Mouse (Mus musculus) hindbrain, embryonic 11.5 days (tissue): Measurements from ENCODE around the gene G6pc3. TPM values are rescaled to one million over a fixed set of nuclear protein-coding genes. Genes with fewer than 3 reads are reported as not detected.

Source experiments
- ATAC-seq: fragments of 200-750 bp; cut with Nextera tagmentation; 2 replicates; pipeline ENCODE4 v1.8.0; 2017; ENCODE audit warnings: mild to moderate bottlenecking, moderate TSS enrichment, moderate library complexity; ENCODE audit not compliant: low FRiP score
- DNase-seq: peaks from one replicate; pipeline ENCODE4 v3.0.0-alpha.2; 2015; ENCODE audit warnings: low spot score
- H3K27ac ChIP-seq: fragments of 300-500 bp; sonication (generic); 2 replicates; pipeline ENCODE4 v1.5.1; 2014; ENCODE audit warnings: mild to moderate bottlenecking, low read depth, low read length
- H3K27me3 ChIP-seq: fragments of 300-500 bp; sonication (generic); 2 replicates; pipeline ENCODE4 v1.6.1; 2014; ENCODE audit warnings: mild to moderate bottlenecking, low read length, moderate library complexity, mixed read lengths; ENCODE audit not compliant: control insufficient read depth, insufficient read depth
- H3K36me3 ChIP-seq: fragments of 300-500 bp; sonication (generic); 2 replicates; pipeline ENCODE4 v1.6.1; 2014; ENCODE audit warnings: mild to moderate bottlenecking, low read length, moderate library complexity, mixed read lengths; ENCODE audit not compliant: control insufficient read depth, insufficient read depth
- H3K4me1 ChIP-seq: fragments of 300-500 bp; sonication (generic); replicated peaks from 2 replicates; pipeline ENCODE4 v1.6.1; 2014; ENCODE audit warnings: low read length, mixed read lengths; ENCODE audit not compliant: control insufficient read depth, insufficient read depth
- H3K4me2 ChIP-seq: fragments of 300-500 bp; sonication (generic); replicated peaks from 2 replicates; pipeline ENCODE4 v1.6.1; 2014; ENCODE audit warnings: mild to moderate bottlenecking, low read depth, low read length
- H3K4me3 ChIP-seq: fragments of 300-500 bp; sonication (generic); 2 replicates; pipeline ENCODE4 v1.5.1; 2014; ENCODE audit warnings: low read depth, low read length
- H3K9ac ChIP-seq: fragments of 300-500 bp; sonication (generic); 2 replicates; pipeline ENCODE4 v1.6.1; 2014; ENCODE audit warnings: low read depth, low read length
- H3K9me3 ChIP-seq: fragments of 300-500 bp; sonication (generic); 2 replicates; pipeline ENCODE4 v1.6.1; 2016; ENCODE audit warnings: low read length; ENCODE audit not compliant: control insufficient read depth
- WGBS: fragments of 180-500 bp; shearing (Covaris S2); extraction: QIAGEN DNeasy Blood & Tissue Kit; methylation state at CpG from one replicate; pipeline ENCODE4 v1.1.7; 2014; 5-methylcytosine and 5-hydroxymethylcytosine counted together
- polyA plus RNA-seq: library from polyadenylated mRNA; unstranded; fragments of >200 nt; fragmentation: Nextera tagmentation; extraction: Ambion mirVana; gene quantifications from 2 replicates; pipeline ENCODE4 v1.2.1, GENCODE M21; 2014

G6pc3 gene
- 28.8 and 31.9 TPM in 2 replicates for polyA plus RNA-seq

DNA sequence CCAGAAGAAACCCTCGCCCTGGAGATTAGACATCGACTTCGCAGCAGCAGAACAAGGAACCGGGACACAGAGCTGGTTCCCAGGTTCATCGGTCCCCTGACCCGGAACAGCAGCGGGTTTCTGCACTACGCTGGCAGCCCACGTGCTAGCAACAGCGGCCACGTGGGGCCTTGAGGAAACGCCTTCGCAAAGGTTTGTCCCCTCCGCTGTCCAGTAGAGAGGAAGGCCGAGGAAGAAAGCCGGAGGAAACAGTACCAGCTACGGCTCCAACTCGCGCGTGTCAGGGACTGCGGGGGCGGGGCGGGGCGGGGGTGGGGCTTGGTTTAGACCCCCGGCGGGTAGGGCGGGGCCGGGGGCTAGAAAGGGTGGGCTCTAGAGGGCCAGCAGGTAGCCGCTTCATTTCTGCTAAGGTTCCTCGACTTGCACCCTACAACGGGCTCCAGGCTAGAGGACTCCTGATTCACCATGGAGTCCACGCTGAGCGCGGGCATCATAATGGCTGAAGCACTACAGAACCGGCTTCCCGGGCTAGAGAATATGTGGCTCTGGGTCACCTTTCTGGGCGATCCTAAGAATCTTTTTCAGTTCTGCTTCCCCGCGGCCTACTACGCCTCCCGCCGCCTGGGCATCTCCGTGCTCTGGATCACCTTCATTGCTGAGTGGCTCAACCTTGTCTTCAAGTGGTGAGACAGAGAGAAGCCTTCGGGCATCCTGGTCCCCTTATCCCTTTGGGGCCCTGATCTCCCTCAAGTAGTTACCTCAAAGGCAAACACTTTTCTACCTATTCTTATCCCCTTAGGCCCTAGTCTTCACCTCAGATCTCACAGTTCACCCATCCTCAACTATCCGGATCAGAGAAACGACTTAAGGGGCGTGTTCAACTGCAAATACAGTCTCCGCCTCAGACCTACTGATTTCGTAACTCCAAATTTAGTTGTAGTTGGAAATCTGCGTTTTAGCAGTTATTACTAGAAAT, at the start of gene G6pc3:
Gene G6pc3 (plus strand): TSS at position 160 of the 976 bp plus-strand sequence.
- 0 out of 2 replicates have a peak, but pooled peaks cover 2% of the 10 kb centered on the region for H3K36me3 ChIP-seq
- H3K4me2 ChIP-seq: peak within 1 kb of the TSS; percentile 57
- H3K4me1 ChIP-seq: peaks cover 7% of the 10 kb centered on the region
- no peaks in the 10 kb centered on the region for H3K9me3 ChIP-seq
- WGBS: 4% methylated on average over 50 of the region's 50 CpGs
- H3K4me3 ChIP-seq: peak within 1 kb of the TSS; percentile 58
- ATAC-seq (peak; percentile 70), DNase-seq (peak; percentile 85)
- H3K27me3 ChIP-seq: no peaks in the 10 kb centered on the region
- H3K9ac ChIP-seq: peak within 1 kb of the TSS; percentile 59
- peak within 1 kb of the TSS; percentile 52; the same call in 1 of the 2 replicates for H3K27ac ChIP-seq

DNA sequence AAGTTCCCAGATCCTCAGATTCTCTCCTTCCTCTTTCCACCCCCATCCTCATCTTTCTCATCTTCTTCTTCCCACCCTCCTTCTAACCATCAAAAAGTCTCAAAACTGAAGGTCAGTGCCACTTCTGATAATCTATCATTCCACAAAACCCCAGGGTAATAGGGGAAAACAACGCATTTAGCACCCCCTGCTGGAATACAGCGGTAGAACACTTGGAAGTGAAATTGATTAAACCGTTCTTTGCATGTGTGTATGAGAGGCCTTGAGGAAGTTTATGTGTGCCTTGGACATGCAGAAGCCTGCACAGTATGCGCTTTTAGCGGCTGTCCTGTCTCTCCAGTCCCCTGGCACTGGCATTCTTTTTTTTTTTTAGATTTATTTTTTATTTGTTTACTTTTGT, 48.9 kb upstream of the G6pc3 start:
- H3K36me3 ChIP-seq: no peaks in the 10 kb centered on the region
- 3% methylated on average over 5 of the region's 5 CpGs for WGBS
- ATAC-seq (no peak), DNase-seq (peak; percentile 86)
- no peak overlapping the region for H3K4me2 ChIP-seq
- no peak overlapping the region for H3K9ac ChIP-seq
- H3K27ac ChIP-seq: no peak overlapping the region
- peaks cover 23% of the 10 kb centered on the region for H3K27me3 ChIP-seq
- no peaks in the 10 kb centered on the region for H3K9me3 ChIP-seq
- peaks cover 2% of the 10 kb centered on the region; the same call in 1 of the 2 replicates for H3K4me1 ChIP-seq
- no peak overlapping the region for H3K4me3 ChIP-seq

- ATAC-seq (no peak), DNase-seq (no peak)
- Histone ChIP-seq H3K27ac (no peak overlapping the region), H3K4me2 (no peak overlapping the region), H3K4me1 (peaks cover 7% of the 10 kb centered on the region; the same call in 1 of the 2 replicates), H3K27me3 (peaks cover 41% of the 10 kb centered on the region), H3K4me3 (no peak overlapping the region), H3K9me3 (no peaks in the 10 kb centered on the region), H3K9ac (no peak overlapping the region), H3K36me3 (no peaks in the 10 kb centered on the region)
- WGBS: 68% methylated on average over 7 of the region's 7 CpGs
These were observed 47.1 kb upstream of the G6pc3 start for GRCm38 (mm10) chr11:102142355-102142754.

DNA sequence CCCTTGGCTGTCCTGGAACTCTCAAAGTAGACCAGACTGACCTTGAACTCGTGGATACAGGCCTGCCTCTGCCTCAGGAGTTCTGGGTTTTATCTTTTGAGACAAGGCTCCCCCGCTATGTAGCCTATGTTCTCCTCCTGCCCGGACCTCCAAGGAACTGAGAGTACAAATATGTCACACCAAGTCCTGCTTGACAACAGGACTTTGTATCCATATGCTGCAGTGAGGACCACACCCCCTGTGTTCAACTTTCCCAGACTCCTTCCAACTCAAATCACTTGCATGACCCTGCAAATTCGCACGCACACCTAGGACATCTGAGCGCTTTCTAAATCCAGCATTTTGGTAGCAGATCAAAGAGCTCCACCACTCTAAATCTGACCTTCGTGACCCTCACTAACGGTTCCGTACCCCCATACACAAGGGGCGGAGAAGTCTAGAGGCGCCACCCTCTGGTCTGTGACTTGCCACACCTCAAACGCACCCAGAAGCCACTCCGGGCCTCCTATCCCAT, 44.4 kb upstream of the G6pc3 start:
- H3K9ac ChIP-seq: no peak overlapping the region
- ATAC-seq: no peak
- WGBS: 24% methylated on average over 13 of the region's 13 CpGs

GRCm38 (mm10) chr11:102145471-102146001, 43.9 kb upstream of the G6pc3 start, which contains the start of gene Nags:
TSS of gene Nags (plus strand) at chr11:102145513.
- WGBS: 2% methylated on average over 48 of the region's 50 CpGs
- Histone ChIP-seq H3K4me2 (peak within 1 kb of the TSS; percentile 29), H3K4me1 (peaks cover 7% of the 10 kb centered on the region; the same call in 1 of the 2 replicates), H3K36me3 (no peaks in the 10 kb centered on the region), H3K27me3 (peaks cover 54% of the 10 kb centered on the region), H3K9ac (no peak within 1 kb of the TSS), H3K4me3 (peak within 1 kb of the TSS; percentile 20), H3K27ac (no peak within 1 kb of the TSS), H3K9me3 (no peaks in the 10 kb centered on the region)
- peak; percentile 51 for DNase-seq
- ATAC-seq: no peak

More for the DNA sequence above, 44.4 kb upstream of the G6pc3 start:
- H3K27me3 ChIP-seq: peaks cover 54% of the 10 kb centered on the region
- peak overlapping the region; percentile 20 for H3K4me3 ChIP-seq
- no peak overlapping the region for H3K27ac ChIP-seq
- no peaks in the 10 kb centered on the region for H3K36me3 ChIP-seq
- peak overlapping the region; percentile 29; the same call in 1 of the 2 replicates for H3K4me2 ChIP-seq
- H3K4me1 ChIP-seq: peaks cover 7% of the 10 kb centered on the region; the same call in 1 of the 2 replicates
- H3K9me3 ChIP-seq: no peaks in the 10 kb centered on the region
- DNase-seq: no peak

DNA sequence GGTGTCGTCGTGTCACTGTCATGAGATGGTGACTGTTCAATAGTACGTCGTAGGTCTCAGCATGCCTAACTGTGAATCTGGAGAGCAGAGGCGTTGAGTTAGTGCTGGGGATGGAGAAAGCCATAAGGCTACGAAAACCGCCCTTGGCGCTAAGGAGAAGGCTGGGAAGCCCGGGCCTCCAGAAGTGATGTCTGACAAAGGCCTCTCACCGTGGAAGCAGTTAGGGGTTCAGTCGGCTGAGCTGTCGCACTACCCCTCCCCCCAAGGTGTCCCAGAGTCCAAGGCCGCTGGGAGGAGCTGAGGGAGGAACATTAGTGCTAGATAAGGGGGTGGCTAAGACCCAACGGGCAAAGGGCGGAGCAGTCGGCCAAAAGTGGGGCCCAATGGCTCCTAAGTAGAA, 43.4 kb upstream of the G6pc3 start:
- H3K9ac ChIP-seq: no peak overlapping the region
- H3K4me3 ChIP-seq: peak overlapping the region; percentile 20; the same call in 1 of the 2 replicates
- H3K27me3 ChIP-seq: peaks cover 54% of the 10 kb centered on the region
- H3K4me2 ChIP-seq: peak overlapping the region; percentile 29
- DNase-seq (peak; percentile 46), ATAC-seq (no peak)
- H3K9me3 ChIP-seq: no peaks in the 10 kb centered on the region
- WGBS: 5% methylated on average over 16 of the region's 16 CpGs
- no peaks in the 10 kb centered on the region for H3K36me3 ChIP-seq
- no peak overlapping the region for H3K27ac ChIP-seq
- H3K4me1 ChIP-seq: peaks cover 7% of the 10 kb centered on the region; the same call in 1 of the 2 replicates

DNA sequence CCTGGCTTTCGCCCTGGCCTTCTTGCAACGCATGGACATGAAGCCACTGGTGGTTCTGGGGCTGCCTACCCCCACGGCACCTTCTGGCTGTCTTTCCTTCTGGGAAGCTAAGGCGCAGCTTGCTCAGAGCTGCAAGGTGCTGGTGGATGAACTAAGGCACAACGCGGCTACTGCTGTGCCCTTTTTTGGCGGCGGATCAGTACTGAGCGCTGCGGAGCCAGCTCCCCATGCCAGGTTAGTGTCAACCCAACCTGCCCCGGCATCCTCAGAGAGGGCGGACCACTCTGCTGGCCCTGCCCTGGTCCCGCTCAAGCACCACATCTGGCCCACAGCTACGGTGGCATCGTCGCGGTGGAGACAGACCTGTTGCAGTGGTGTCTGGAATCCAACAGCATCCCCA, 42.9 kb upstream of the G6pc3 start:
- ATAC-seq (no peak), DNase-seq (peak; percentile 28)
- Histone ChIP-seq H3K9me3 (no peaks in the 10 kb centered on the region), H3K27me3 (peaks cover 54% of the 10 kb centered on the region), H3K4me1 (peaks cover 7% of the 10 kb centered on the region; the same call in 1 of the 2 replicates), H3K36me3 (no peaks in the 10 kb centered on the region), H3K27ac (no peak overlapping the region), H3K4me3 (no peak overlapping the region), H3K4me2 (no peak overlapping the region), H3K9ac (no peak overlapping the region)
- 11% methylated on average over 17 of the region's 17 CpGs for WGBS

DNA sequence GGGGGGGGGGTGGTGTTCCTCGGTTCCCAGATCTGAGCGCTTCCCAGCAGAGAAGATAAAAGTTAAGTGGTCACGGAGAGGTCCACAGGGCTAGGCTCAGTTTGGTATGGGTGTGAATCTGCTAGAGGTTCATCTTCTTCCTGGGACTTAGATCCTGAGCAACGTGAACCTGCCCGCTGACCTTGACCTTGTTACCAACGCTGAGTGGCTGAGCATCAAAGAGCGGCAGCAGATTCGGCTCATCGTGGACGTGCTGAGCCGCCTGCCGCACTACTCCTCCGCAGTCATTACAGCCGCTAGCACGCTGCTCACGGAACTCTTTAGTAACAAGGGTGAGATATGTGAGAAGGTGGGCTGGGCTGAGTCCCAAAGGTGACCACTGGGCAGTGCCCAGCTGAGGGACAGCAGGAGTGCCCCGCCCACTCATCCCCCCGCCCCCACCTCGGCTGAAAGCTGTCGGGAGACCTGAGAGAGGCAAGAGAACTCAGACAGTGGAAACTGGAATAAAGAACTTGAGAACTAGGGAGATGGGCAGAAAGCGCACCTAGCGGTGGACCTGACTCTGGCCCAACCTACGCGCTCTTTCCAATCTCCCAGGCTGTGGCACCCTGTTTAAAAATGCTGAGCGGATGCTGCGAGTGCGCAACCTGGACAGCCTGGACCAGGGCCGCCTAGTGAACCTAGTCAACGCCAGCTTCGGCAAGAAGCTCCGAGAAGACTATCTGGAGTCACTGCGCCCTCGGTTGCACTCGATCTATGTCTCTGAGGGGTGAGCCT, 42.0 kb upstream of the G6pc3 start:
- Histone ChIP-seq H3K27ac (no peak overlapping the region), H3K9me3 (no peaks in the 10 kb centered on the region), H3K27me3 (peaks cover 54% of the 10 kb centered on the region), H3K4me2 (no peak overlapping the region), H3K4me1 (peaks cover 7% of the 10 kb centered on the region; the same call in 1 of the 2 replicates), H3K4me3 (no peak overlapping the region), H3K9ac (no peak overlapping the region), H3K36me3 (no peaks in the 10 kb centered on the region)
- ATAC-seq (no peak), DNase-seq (peak; percentile 34)
- 13% methylated on average over 34 of the region's 34 CpGs for WGBS
